Mouse (Mus musculus) hindbrain, embryonic 12.5 days (tissue): ENCODE data around the gene Abracl. TPM values are rescaled to one million over a fixed set of nuclear protein-coding genes. Genes with fewer than 3 reads are reported as not detected.

ENCODE experiments used
- ATAC-seq: fragments of 200-750 bp; cut with Nextera tagmentation; 2 replicates; pipeline ENCODE4 v1.8.0; 2017; ENCODE audit warnings: moderate TSS enrichment; ENCODE audit not compliant: low FRiP score
- H3K27ac ChIP-seq: fragments of 300-500 bp; sonication (generic); 2 replicates; pipeline ENCODE4 v1.5.1; 2016; ENCODE audit warnings: mild to moderate bottlenecking
- H3K27me3 ChIP-seq: fragments of 300-500 bp; sonication (generic); 2 replicates; pipeline ENCODE4 v1.6.1; 2016; ENCODE audit warnings: mild to moderate bottlenecking
- H3K36me3 ChIP-seq: fragments of 300-500 bp; sonication (generic); 2 replicates; pipeline ENCODE4 v1.6.1; 2016; ENCODE audit warnings: mild to moderate bottlenecking
- H3K4me1 ChIP-seq: fragments of 300-500 bp; sonication (generic); 2 replicates; pipeline ENCODE4 v1.6.1; 2016
- H3K4me2 ChIP-seq: fragments of 300-500 bp; sonication (generic); replicated peaks from 2 replicates; pipeline ENCODE4 v1.6.1; 2016; ENCODE audit warnings: mild to moderate bottlenecking
- H3K4me3 ChIP-seq: fragments of 300-500 bp; sonication (generic); 2 replicates; pipeline ENCODE4 v1.5.1; 2016; ENCODE audit warnings: mild to moderate bottlenecking
- H3K9ac ChIP-seq: fragments of 300-500 bp; sonication (generic); 2 replicates; pipeline ENCODE4 v1.6.1; 2016; ENCODE audit warnings: mild to moderate bottlenecking, moderate library complexity
- H3K9me3 ChIP-seq: fragments of 300-500 bp; sonication (generic); replicated peaks from 2 replicates; pipeline ENCODE4 v1.6.1; 2016; ENCODE audit warnings: mild to moderate bottlenecking
- WGBS: fragments of 180-500 bp; shearing (Covaris S2); methylation state at CpG from one replicate; pipeline ENCODE4 v1.1.7; 2016; 5-methylcytosine and 5-hydroxymethylcytosine counted together
- polyA plus RNA-seq: library from polyadenylated mRNA; unstranded; fragments of >200 nt; fragmentation: Nextera tagmentation; extraction: Ambion mirVana; gene quantifications from 2 replicates; pipeline ENCODE4 v1.2.1, GENCODE M21; 2016

Abracl gene
- polyA plus RNA-seq, 1 experiment from 2014 or later: 164 TPM

- 87% methylated on average over 9 of the region's 9 CpGs for WGBS
- ATAC-seq: no peak
Observed at GRCm38 (mm10) chr10:18058681-18059338, 35.7 kb upstream of the Abracl start.

GRCm38 (mm10) chr10:18056391-18056745 lies 33.3 kb upstream of the Abracl start:
- H3K27me3 ChIP-seq: no peaks in the 10 kb centered on the region
- H3K27ac ChIP-seq: peak overlapping the region; percentile 96
- WGBS: under 1% methylated on average over 8 of the region's 8 CpGs
- peaks cover 27% of the 10 kb centered on the region for H3K4me1 ChIP-seq
- H3K36me3 ChIP-seq: no peaks in the 10 kb centered on the region
- peak overlapping the region; percentile 91 for H3K9ac ChIP-seq
- peak overlapping the region; percentile 97 for H3K4me3 ChIP-seq
- no peaks in the 10 kb centered on the region for H3K9me3 ChIP-seq
- no peak for ATAC-seq
- peak overlapping the region; percentile 72 for H3K4me2 ChIP-seq

More at GRCm38 (mm10) chr10:18058681-18059338, 35.7 kb upstream of the Abracl start:
- Histone ChIP-seq H3K36me3 (no peaks in the 10 kb centered on the region), H3K9ac (no peak overlapping the region), H3K4me3 (no peak overlapping the region), H3K9me3 (no peaks in the 10 kb centered on the region), H3K4me1 (peaks cover 29% of the 10 kb centered on the region), H3K27ac (no peak overlapping the region), H3K27me3 (no peaks in the 10 kb centered on the region), H3K4me2 (no peak overlapping the region)

- Histone ChIP-seq H3K27me3 (no peaks in the 10 kb centered on the region), H3K4me1 (peaks cover 26% of the 10 kb centered on the region), H3K9me3 (no peaks in the 10 kb centered on the region), H3K27ac (peak within 1 kb of the TSS; percentile 96), H3K4me2 (peak within 1 kb of the TSS; percentile 72), H3K9ac (peak within 1 kb of the TSS; percentile 91), H3K36me3 (no peaks in the 10 kb centered on the region), H3K4me3 (peak within 1 kb of the TSS; percentile 97)
- under 1% methylated on average over 86 of the region's 90 CpGs for WGBS
- peak; percentile 86 for ATAC-seq
Observed at GRCm38 (mm10) chr10:18055696-18056390, 32.8 kb upstream of the Abracl start, which contains the start of gene Reps1. Gene Reps1 (plus strand): TSS chr10:18055861.

- H3K27ac ChIP-seq: peak overlapping the region; percentile 96
- H3K4me3 ChIP-seq: peak overlapping the region; percentile 97
- H3K27me3 ChIP-seq: no peaks in the 10 kb centered on the region
- WGBS: 1% methylated on average over 60 of the region's 61 CpGs
- peak overlapping the region; percentile 91 for H3K9ac ChIP-seq
- H3K36me3 ChIP-seq: no peaks in the 10 kb centered on the region
- peak; percentile 98 for ATAC-seq
- no peaks in the 10 kb centered on the region for H3K9me3 ChIP-seq
- H3K4me1 ChIP-seq: peaks cover 26% of the 10 kb centered on the region
- peak overlapping the region; percentile 72 for H3K4me2 ChIP-seq
Observed at GRCm38 (mm10) chr10:18055009-18055695, 32.1 kb upstream of the Abracl start.

- H3K27ac ChIP-seq: no peak overlapping the region
- H3K9ac ChIP-seq: no peak overlapping the region
- no peak for ATAC-seq
- H3K36me3 ChIP-seq: no peaks in the 10 kb centered on the region
- no peaks in the 10 kb centered on the region for H3K9me3 ChIP-seq
- no peak overlapping the region for H3K4me2 ChIP-seq
- no peaks in the 10 kb centered on the region for H3K27me3 ChIP-seq
- H3K4me3 ChIP-seq: no peak overlapping the region
- WGBS: 71% methylated on average over 10 of the region's 10 CpGs
- H3K4me1 ChIP-seq: no peaks in the 10 kb centered on the region
Observed at GRCm38 (mm10) chr10:18047380-18048146, 24.5 kb upstream of the Abracl start.

- no peak for ATAC-seq
- no peak overlapping the region for H3K4me2 ChIP-seq
- no peaks in the 10 kb centered on the region for H3K9me3 ChIP-seq
- no peaks in the 10 kb centered on the region for H3K4me1 ChIP-seq
- H3K36me3 ChIP-seq: no peaks in the 10 kb centered on the region
- no peaks in the 10 kb centered on the region for H3K27me3 ChIP-seq
- no peak overlapping the region for H3K9ac ChIP-seq
- H3K27ac ChIP-seq: no peak overlapping the region
- H3K4me3 ChIP-seq: no peak overlapping the region
Observed at GRCm38 (mm10) chr10:18046380-18046779, 23.3 kb upstream of the Abracl start.

GRCm38 (mm10) chr10:18036849-18037248 lies 13.8 kb upstream of the Abracl start:
- WGBS: 80% methylated on average over 5 of the region's 5 CpGs
- H3K4me2 ChIP-seq: no peak overlapping the region
- no peak overlapping the region for H3K4me3 ChIP-seq
- H3K9ac ChIP-seq: no peak overlapping the region
- no peaks in the 10 kb centered on the region for H3K9me3 ChIP-seq
- no peaks in the 10 kb centered on the region for H3K36me3 ChIP-seq
- H3K27me3 ChIP-seq: no peaks in the 10 kb centered on the region
- H3K27ac ChIP-seq: no peak overlapping the region
- no peaks in the 10 kb centered on the region for H3K4me1 ChIP-seq
- no peak for ATAC-seq

- WGBS: 86% methylated on average over 4 of the region's 4 CpGs
- H3K9me3 ChIP-seq: no peaks in the 10 kb centered on the region
- 0 out of 2 replicates have a peak, but pooled peaks have one; percentile 19 for ATAC-seq
Observed at GRCm38 (mm10) chr10:18034408-18034807, 11.3 kb upstream of the Abracl start.

GRCm38 (mm10) chr10:18022312-18022711 lies 776 bp downstream of the Abracl start:
- 0% methylated on average over 21 of the region's 21 CpGs for WGBS
- H3K9me3 ChIP-seq: no peaks in the 10 kb centered on the region
- peak overlapping the region; percentile 97 for H3K27ac ChIP-seq
- peak overlapping the region; percentile 93 for H3K9ac ChIP-seq
- H3K4me1 ChIP-seq: peaks cover 9% of the 10 kb centered on the region
- peak overlapping the region; percentile 64 for H3K4me2 ChIP-seq
- peak overlapping the region; percentile 74 for H3K4me3 ChIP-seq
- H3K36me3 ChIP-seq: peaks cover 15% of the 10 kb centered on the region
- peak; percentile 85 for ATAC-seq
- H3K27me3 ChIP-seq: no peaks in the 10 kb centered on the region

More at GRCm38 (mm10) chr10:18034408-18034807, 11.3 kb upstream of the Abracl start:
- no peaks in the 10 kb centered on the region for H3K4me1 ChIP-seq
- H3K4me2 ChIP-seq: no peak overlapping the region
- no peaks in the 10 kb centered on the region for H3K36me3 ChIP-seq
- H3K27me3 ChIP-seq: no peaks in the 10 kb centered on the region
- no peak overlapping the region for H3K4me3 ChIP-seq
- no peak overlapping the region for H3K27ac ChIP-seq
- H3K9ac ChIP-seq: no peak overlapping the region

- H3K4me1 ChIP-seq: peaks cover 9% of the 10 kb centered on the region
- peak overlapping the region; percentile 74 for H3K4me3 ChIP-seq
- H3K27me3 ChIP-seq: no peaks in the 10 kb centered on the region
- H3K36me3 ChIP-seq: peaks cover 19% of the 10 kb centered on the region
- H3K9ac ChIP-seq: peak overlapping the region; percentile 93
- no peaks in the 10 kb centered on the region for H3K9me3 ChIP-seq
- peak; percentile 56 for ATAC-seq
- peak overlapping the region; percentile 97 for H3K27ac ChIP-seq
- 34% methylated on average over 14 of the region's 14 CpGs for WGBS
- peak overlapping the region; percentile 64 for H3K4me2 ChIP-seq
Observed at GRCm38 (mm10) chr10:18021576-18022311, 1.3 kb downstream of the Abracl start.

- Histone ChIP-seq H3K4me2 (peak overlapping the region; percentile 64), H3K4me1 (peaks cover 9% of the 10 kb centered on the region), H3K9ac (no peak overlapping the region), H3K27me3 (no peaks in the 10 kb centered on the region), H3K4me3 (no peak overlapping the region), H3K9me3 (no peaks in the 10 kb centered on the region), H3K36me3 (peaks cover 27% of the 10 kb centered on the region), H3K27ac (0 out of 2 replicates have a peak overlapping the region, but pooled peaks have one; percentile 23)
- WGBS: 58% methylated on average over 1 of the region's 1 CpGs
- ATAC-seq: no peak
Observed at GRCm38 (mm10) chr10:18020846-18021245, 2.2 kb downstream of the Abracl start.
